Mouse (Mus musculus) megakaryocyte, embryonic 14.5 days (primary cell): ENCODE measurements at regions not wholly inside any gene's neighbourhood (a gene's known extent, or its start where the extent isn't known, plus 50 kb on each side); places are given as distances from the start of the nearest gene placed in this dataset.

Experiments
- FLI1 ChIP-seq: IDR thresholded peaks from 2 replicates; pipeline ENCODE4 v1.6.1; 2012; ENCODE audit warnings: low read length, inconsistent platforms, mixed read lengths
- GATA1 ChIP-seq: IDR thresholded peaks from 3 replicates; pipeline ENCODE4 v1.6.1; 2012; ENCODE audit warnings: mixed read lengths, low read length, inconsistent platforms, borderline replicate concordance

- no peak for TF ChIP-seq GATA1
- TF ChIP-seq FLI1, result no peak
These were observed 265.5 kb downstream of the Prex1 start for GRCm38 (mm10) chr2:166448161-166448560.
